Mouse (Mus musculus): ENCODE measurements at regions not wholly inside any gene's neighbourhood (a gene's known extent, or its start where the extent isn't known, plus 50 kb on each side); places are given as distances from the start of the nearest gene placed in this dataset.
"Not testable (repeated sequence)": the region's sequence is repeated elsewhere in the genome, so short reads cannot be mapped to it uniquely, and the experiment has no call there.

GRCm38 (mm10) chr1:154018241-154018640, 118.2 kb upstream of the Teddm2 start:
- no peak for DNase-seq (ENCODE audit: low spot score)

- DNase-seq (ENCODE audit: low spot score), result no peak
These were observed 124.3 kb upstream of the Teddm2 start for GRCm38 (mm10) chr1:154024301-154024700.

GRCm38 (mm10) chr1:154027303-154027702, 127.3 kb upstream of the Teddm2 start:
- DNase-seq (ENCODE audit: low spot score), result no peak

- no peak for DNase-seq (ENCODE audit: low spot score)
These were observed 129.8 kb upstream of the Teddm2 start for GRCm38 (mm10) chr1:154029826-154030225.

GRCm38 (mm10) chr1:154032669-154033099, 132.7 kb upstream of the Teddm2 start:
- no peak for DNase-seq (ENCODE audit: low spot score)

- DNase-seq (ENCODE audit: low spot score), result peak; percentile 42
These were observed 134.1 kb upstream of the Teddm2 start for GRCm38 (mm10) chr1:154033958-154034606.

- no peak for DNase-seq (ENCODE audit: low spot score)
These were observed 136.8 kb upstream of the Teddm2 start for GRCm38 (mm10) chr1:154036729-154037270.

GRCm38 (mm10) chr1:154038241-154038640, 138.2 kb upstream of the Teddm2 start:
- no peak for DNase-seq (ENCODE audit: low spot score)

GRCm38 (mm10) chr1:154040907-154041306, 140.9 kb upstream of the Teddm2 start:
- DNase-seq (ENCODE audit: low spot score), result no peak

- DNase-seq (ENCODE audit: low spot score), result no peak
These were observed 142.9 kb upstream of the Teddm2 start for GRCm38 (mm10) chr1:154042956-154043355.

- DNase-seq (ENCODE audit: low spot score), result no peak
These were observed 144.7 kb upstream of the Teddm2 start for GRCm38 (mm10) chr1:154044712-154045111.

- no peak for DNase-seq (ENCODE audit: low spot score)
These were observed 145.9 kb upstream of the Teddm2 start for GRCm38 (mm10) chr1:154045951-154046350.

- no peak for DNase-seq (ENCODE audit: low spot score)
These were observed 147.3 kb upstream of the Zfp648 start for GRCm38 (mm10) chr1:154053641-154054040.

GRCm38 (mm10) chr1:154054874-154055273, 146.1 kb upstream of the Zfp648 start:
- no peak for DNase-seq (ENCODE audit: low spot score)

- not testable (repeated sequence) for DNase-seq (ENCODE audit: low spot score)
These were observed 139.6 kb upstream of the Zfp648 start for GRCm38 (mm10) chr1:154061397-154061796.

GRCm38 (mm10) chr1:154061851-154062250, 139.1 kb upstream of the Zfp648 start:
- no peak for DNase-seq (ENCODE audit: low spot score)

- no peak for DNase-seq (ENCODE audit: low spot score)
These were observed 138.3 kb upstream of the Zfp648 start for GRCm38 (mm10) chr1:154062666-154063065.

- DNase-seq (ENCODE audit: low spot score), result no peak
These were observed 136.4 kb upstream of the Zfp648 start for GRCm38 (mm10) chr1:154064633-154065032.

GRCm38 (mm10) chr1:154065336-154066329, 135.4 kb upstream of the Zfp648 start:
- no peak for DNase-seq (ENCODE audit: low spot score)

GRCm38 (mm10) chr1:154067856-154068255, 133.1 kb upstream of the Zfp648 start:
- no peak for DNase-seq (ENCODE audit: low spot score)

GRCm38 (mm10) chr1:154074270-154074669, 126.7 kb upstream of the Zfp648 start:
- no peak for DNase-seq (ENCODE audit: low spot score)

GRCm38 (mm10) chr1:154076684-154077475, 124.1 kb upstream of the Zfp648 start:
- DNase-seq (ENCODE audit: low spot score), result no peak
